Mouse (Mus musculus) forebrain, embryonic 13.5 days (tissue): ENCODE measurements at regions not wholly inside any gene's neighbourhood (a gene's known extent, or its start where the extent isn't known, plus 50 kb on each side); places are given as distances from the start of the nearest gene placed in this dataset.

Source experiments
- ATAC-seq: fragments of 200-750 bp; cut with Nextera tagmentation; 2 replicates; pipeline ENCODE4 v1.8.0; 2017
- H3K27ac ChIP-seq: fragments of 300-500 bp; sonication (generic); 2 replicates; pipeline ENCODE4 v1.5.1; 2015; ENCODE audit warnings: inconsistent platforms, mild to moderate bottlenecking, moderate library complexity
- H3K27me3 ChIP-seq: fragments of 300-500 bp; sonication (generic); 2 replicates; pipeline ENCODE4 v1.6.1; 2015; ENCODE audit warnings: mild to moderate bottlenecking, inconsistent platforms
- H3K36me3 ChIP-seq: fragments of 300-500 bp; sonication (generic); 2 replicates; pipeline ENCODE4 v1.6.1; 2015; ENCODE audit warnings: mild to moderate bottlenecking, inconsistent platforms; ENCODE audit not compliant: poor library complexity, severe bottlenecking
- H3K4me1 ChIP-seq: fragments of 300-500 bp; sonication (generic); 2 replicates; pipeline ENCODE4 v1.6.1; 2015; ENCODE audit warnings: inconsistent platforms
- H3K4me2 ChIP-seq: fragments of 300-500 bp; sonication (generic); 2 replicates; pipeline ENCODE4 v1.6.1; 2015; ENCODE audit warnings: inconsistent platforms, mild to moderate bottlenecking, moderate library complexity
- H3K4me3 ChIP-seq: fragments of 300-500 bp; sonication (generic); 2 replicates; pipeline ENCODE4 v1.5.1; 2015; ENCODE audit warnings: mild to moderate bottlenecking, inconsistent platforms
- H3K9ac ChIP-seq: fragments of 300-500 bp; sonication (generic); 2 replicates; pipeline ENCODE4 v1.6.1; 2015; ENCODE audit warnings: mild to moderate bottlenecking, inconsistent platforms
- H3K9me3 ChIP-seq: fragments of 300-500 bp; sonication (generic); replicated peaks from 2 replicates; pipeline ENCODE4 v1.6.1; 2016; ENCODE audit warnings: inconsistent platforms
- WGBS: fragments of 180-500 bp; shearing (Covaris S2); methylation state at CpG from one replicate; pipeline ENCODE4 v1.1.7; 2015; 5-methylcytosine and 5-hydroxymethylcytosine counted together

GRCm38 (mm10) chr10:70766450-70766849 lies 110.7 kb upstream of the Phyhipl start:
- ATAC-seq, result no peak
- H3K9ac ChIP-seq, result no peak overlapping the region
- H3K9me3 ChIP-seq, result no peaks in the 10 kb centered on the region
- H3K27me3 ChIP-seq, result no peaks in the 10 kb centered on the region
- H3K27ac ChIP-seq, result no peak overlapping the region
- no peaks in the 10 kb centered on the region for H3K4me1 ChIP-seq
- H3K4me2 ChIP-seq, result no peak overlapping the region
- H3K4me3 ChIP-seq, result no peak overlapping the region
- 56% methylated on average over 8 of the region's 8 CpGs for WGBS
- H3K36me3 ChIP-seq, result no peaks in the 10 kb centered on the region

GRCm38 (mm10) chr10:70763206-70763605 lies 107.4 kb upstream of the Phyhipl start:
- H3K27me3 ChIP-seq, result no peaks in the 10 kb centered on the region
- H3K9me3 ChIP-seq, result no peaks in the 10 kb centered on the region
- 94% methylated on average over 7 of the region's 7 CpGs for WGBS
- H3K9ac ChIP-seq, result no peak overlapping the region
- no peak overlapping the region for H3K27ac ChIP-seq
- no peak overlapping the region for H3K4me3 ChIP-seq
- no peaks in the 10 kb centered on the region for H3K36me3 ChIP-seq
- no peak overlapping the region for H3K4me2 ChIP-seq
- no peak for ATAC-seq
- no peaks in the 10 kb centered on the region for H3K4me1 ChIP-seq

- Histone ChIP-seq H3K9me3 (no peaks in the 10 kb centered on the region), H3K36me3 (no peaks in the 10 kb centered on the region), H3K27me3 (no peaks in the 10 kb centered on the region), H3K27ac (no peak overlapping the region), H3K9ac (no peak overlapping the region), H3K4me2 (no peak overlapping the region), H3K4me1 (no peaks in the 10 kb centered on the region), H3K4me3 (no peak overlapping the region)
- 86% methylated on average over 7 of the region's 7 CpGs for WGBS
- no peak for ATAC-seq
These were observed 103.9 kb upstream of the Phyhipl start for GRCm38 (mm10) chr10:70759686-70760085.

GRCm38 (mm10) chr10:70751771-70752170 lies 96.0 kb upstream of the Phyhipl start:
- H3K4me2 ChIP-seq, result no peak overlapping the region
- H3K27ac ChIP-seq, result no peak overlapping the region
- WGBS, result 49% methylated on average over 8 of the region's 8 CpGs
- no peaks in the 10 kb centered on the region for H3K27me3 ChIP-seq
- no peak for ATAC-seq
- no peak overlapping the region for H3K9ac ChIP-seq
- H3K9me3 ChIP-seq, result no peaks in the 10 kb centered on the region
- H3K4me1 ChIP-seq, result no peaks in the 10 kb centered on the region
- no peak overlapping the region for H3K4me3 ChIP-seq
- no peaks in the 10 kb centered on the region for H3K36me3 ChIP-seq

- no peak overlapping the region for H3K4me2 ChIP-seq
- H3K4me3 ChIP-seq, result no peak overlapping the region
- H3K27ac ChIP-seq, result no peak overlapping the region
- H3K9me3 ChIP-seq, result no peaks in the 10 kb centered on the region
- H3K36me3 ChIP-seq, result no peaks in the 10 kb centered on the region
- no peaks in the 10 kb centered on the region for H3K4me1 ChIP-seq
- ATAC-seq, result no peak
- H3K27me3 ChIP-seq, result no peaks in the 10 kb centered on the region
- H3K9ac ChIP-seq, result no peak overlapping the region
- WGBS, result 89% methylated on average over 15 of the region's 15 CpGs
These were observed 94.8 kb upstream of the Phyhipl start for GRCm38 (mm10) chr10:70750356-70751145.

- 83% methylated on average over 4 of the region's 4 CpGs for WGBS
- no peak overlapping the region for H3K27ac ChIP-seq
- no peak overlapping the region for H3K4me3 ChIP-seq
- no peaks in the 10 kb centered on the region for H3K27me3 ChIP-seq
- H3K4me2 ChIP-seq, result no peak overlapping the region
- no peaks in the 10 kb centered on the region for H3K36me3 ChIP-seq
- no peak for ATAC-seq
- H3K9ac ChIP-seq, result no peak overlapping the region
- no peaks in the 10 kb centered on the region for H3K9me3 ChIP-seq
- no peaks in the 10 kb centered on the region for H3K4me1 ChIP-seq
These were observed 90.8 kb upstream of the Phyhipl start for GRCm38 (mm10) chr10:70746612-70747011.

GRCm38 (mm10) chr10:70741909-70742308 lies 86.1 kb upstream of the Phyhipl start:
- ATAC-seq, result no peak
- no peaks in the 10 kb centered on the region for H3K36me3 ChIP-seq

GRCm38 (mm10) chr10:70740095-70740494 lies 84.3 kb upstream of the Phyhipl start:
- no peak for ATAC-seq
- WGBS, result 71% methylated on average over 4 of the region's 4 CpGs
- no peak overlapping the region for H3K4me2 ChIP-seq
- H3K27me3 ChIP-seq, result no peaks in the 10 kb centered on the region
- H3K36me3 ChIP-seq, result no peaks in the 10 kb centered on the region
- H3K4me1 ChIP-seq, result peaks cover 6% of the 10 kb centered on the region; the same call in 1 of the 2 replicates
- H3K4me3 ChIP-seq, result no peak overlapping the region
- no peak overlapping the region for H3K27ac ChIP-seq
- H3K9ac ChIP-seq, result no peak overlapping the region
- no peaks in the 10 kb centered on the region for H3K9me3 ChIP-seq

More at GRCm38 (mm10) chr10:70741909-70742308, 86.1 kb upstream of the Phyhipl start:
- H3K27ac ChIP-seq, result no peak overlapping the region
- no peak overlapping the region for H3K9ac ChIP-seq
- H3K9me3 ChIP-seq, result no peaks in the 10 kb centered on the region
- no peak overlapping the region for H3K4me2 ChIP-seq
- H3K4me3 ChIP-seq, result no peak overlapping the region
- H3K4me1 ChIP-seq, result peaks cover 6% of the 10 kb centered on the region; the same call in 1 of the 2 replicates
- no peaks in the 10 kb centered on the region for H3K27me3 ChIP-seq

GRCm38 (mm10) chr10:70739348-70739966 lies 83.7 kb upstream of the Phyhipl start:
- Histone ChIP-seq H3K9me3 (no peaks in the 10 kb centered on the region), H3K27ac (no peak overlapping the region), H3K4me2 (no peak overlapping the region), H3K9ac (no peak overlapping the region), H3K4me3 (no peak overlapping the region), H3K36me3 (no peaks in the 10 kb centered on the region), H3K4me1 (peaks cover 6% of the 10 kb centered on the region; the same call in 1 of the 2 replicates), H3K27me3 (no peaks in the 10 kb centered on the region)
- WGBS, result 44% methylated on average over 9 of the region's 9 CpGs
- no peak for ATAC-seq

GRCm38 (mm10) chr10:70738686-70739085 lies 82.9 kb upstream of the Phyhipl start:
- H3K4me2 ChIP-seq, result no peak overlapping the region
- H3K9me3 ChIP-seq, result no peaks in the 10 kb centered on the region
- H3K36me3 ChIP-seq, result no peaks in the 10 kb centered on the region
- no peak overlapping the region for H3K9ac ChIP-seq
- no peaks in the 10 kb centered on the region for H3K27me3 ChIP-seq
- no peak overlapping the region for H3K4me3 ChIP-seq
- no peak overlapping the region for H3K27ac ChIP-seq
- peaks cover 6% of the 10 kb centered on the region; the same call in 1 of the 2 replicates for H3K4me1 ChIP-seq
- ATAC-seq, result no peak

- Histone ChIP-seq H3K27ac (no peak overlapping the region), H3K4me1 (peaks cover under 1% of the 10 kb centered on the region; the same call in 1 of the 2 replicates), H3K9ac (no peak overlapping the region), H3K27me3 (no peaks in the 10 kb centered on the region), H3K9me3 (no peaks in the 10 kb centered on the region), H3K4me3 (no peak overlapping the region), H3K36me3 (no peaks in the 10 kb centered on the region), H3K4me2 (no peak overlapping the region)
- 73% methylated on average over 12 of the region's 12 CpGs for WGBS
- no peak for ATAC-seq
These were observed 78.2 kb upstream of the Phyhipl start for GRCm38 (mm10) chr10:70733956-70734355.

- Histone ChIP-seq H3K4me2 (no peak overlapping the region), H3K36me3 (no peaks in the 10 kb centered on the region), H3K9me3 (no peaks in the 10 kb centered on the region), H3K4me1 (no peaks in the 10 kb centered on the region), H3K4me3 (no peak overlapping the region), H3K27ac (no peak overlapping the region), H3K9ac (no peak overlapping the region), H3K27me3 (no peaks in the 10 kb centered on the region)
- WGBS, result 81% methylated on average over 7 of the region's 7 CpGs
- no peak for ATAC-seq
These were observed 77.7 kb upstream of the Phyhipl start for GRCm38 (mm10) chr10:70733478-70733877.
